Mouse (Mus musculus) C2C12 (cell line): ENCODE measurements around the gene Ptgs1.

Experiments
- CTCF ChIP-seq: IDR thresholded peaks from one replicate; pipeline ENCODE4 v1.5.1; 2011; ENCODE audit not compliant: control insufficient read depth, insufficient read depth, insufficient read length
- USF1 ChIP-seq: IDR thresholded peaks from one replicate; pipeline ENCODE4 v1.6.1; 2011; ENCODE audit warnings: low read depth, mild to moderate bottlenecking, control low read depth, moderate library complexity

DNA sequence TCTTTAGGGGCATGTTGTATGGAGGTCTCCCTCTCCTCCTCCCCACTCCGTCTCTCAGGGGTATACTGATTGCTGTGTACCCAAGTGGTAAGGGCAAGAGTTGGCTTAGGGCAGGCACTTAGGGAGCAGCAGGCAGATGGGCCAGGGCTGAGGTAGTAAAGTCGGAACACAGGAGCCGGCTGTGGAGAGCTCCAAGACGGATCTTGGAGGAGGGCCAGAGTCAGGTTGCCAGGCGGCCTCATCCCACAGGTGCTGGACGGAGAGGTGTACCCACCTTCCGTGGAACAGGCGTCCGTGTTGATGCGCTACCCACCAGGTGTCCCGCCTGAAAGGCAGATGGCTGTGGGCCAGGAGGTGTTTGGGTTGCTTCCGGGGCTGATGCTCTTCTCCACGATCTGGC, 12.3 kb downstream of the Ptgs1 start:
- TF ChIP-seq CTCF (no peak), USF1 (no peak)
